Mouse (Mus musculus): Measurements from ENCODE around the gene Hist1h2ab. TPM values are rescaled to one million over a fixed set of nuclear protein-coding genes. Genes with fewer than 3 reads are reported as not detected.

The Hist1h2ab gene
- polyA plus RNA-seq, 1 experiment from 2014 or later, result 3.5 TPM

DNA sequence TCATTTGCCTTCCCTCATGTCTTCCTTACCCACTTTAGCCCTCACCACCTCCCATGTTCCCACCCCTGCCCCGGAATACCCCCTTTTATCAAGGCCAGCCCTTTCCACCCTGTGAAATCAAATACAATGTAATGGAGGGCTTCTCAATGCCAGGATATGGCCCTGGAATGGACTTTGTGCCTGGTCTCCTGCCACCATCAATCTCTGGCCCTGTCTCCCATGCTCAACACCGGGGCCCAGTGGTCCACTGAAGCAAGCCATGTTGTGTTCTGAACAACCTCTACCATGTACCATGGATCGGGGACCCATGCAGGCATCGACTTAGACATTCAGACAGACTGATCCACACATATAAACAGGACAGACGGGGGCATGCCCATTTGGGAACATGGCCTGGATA is 21.2 kb upstream of the Hist1h2ab start:
- Histone ChIP-seq H3K9ac (replicated peaks; ENCODE audit: low read depth, low read length) (no peak overlapping the region), H3K27me3 (ENCODE audit: control insufficient read depth, insufficient read depth, low read length) (no peaks in the 10 kb centered on the region), H3K9me3 (ENCODE audit: control insufficient read depth, low read length) (no peaks in the 10 kb centered on the region), H3K4me3 (ENCODE audit: low read depth, low read length) (no peak overlapping the region), H3K4me1 (ENCODE audit: control insufficient read depth, insufficient read depth, low read length) (no peaks in the 10 kb centered on the region), H3K4me2 (ENCODE audit: low read depth, low read length) (no peak overlapping the region), H3K36me3 (ENCODE audit: control insufficient read depth, insufficient read depth, low read length) (no peaks in the 10 kb centered on the region), H3K27ac (ENCODE audit: low read depth, low read length) (no peak overlapping the region)
- WGBS, result 92% methylated on average over 5 of the region's 5 CpGs
- ATAC-seq (ENCODE audit: low read depth), result no peak

DNA sequence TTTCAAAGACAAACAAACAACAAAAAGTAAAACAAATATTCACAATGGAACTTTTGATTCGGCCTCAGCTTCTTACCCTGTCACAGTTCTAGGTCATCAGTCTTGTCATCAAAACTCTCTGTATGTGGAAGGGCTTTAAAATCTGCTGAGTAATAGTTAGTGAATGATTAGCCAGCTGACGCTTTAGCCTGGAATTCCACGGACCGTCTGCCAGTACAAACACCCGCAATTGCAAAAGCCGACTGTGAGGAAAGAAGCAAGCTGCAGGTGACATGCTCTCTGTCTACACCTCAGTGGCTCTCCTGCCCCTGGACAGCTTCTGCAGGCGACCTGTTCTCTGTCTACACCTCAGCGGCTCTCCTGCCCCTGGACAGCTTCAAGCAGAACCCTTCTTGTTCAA is 20.4 kb upstream of the Hist1h2ab start:
- Histone ChIP-seq H3K4me2 (ENCODE audit: low read depth, low read length) (no peak overlapping the region), H3K36me3 (ENCODE audit: control insufficient read depth, insufficient read depth, low read length) (no peaks in the 10 kb centered on the region), H3K9ac (replicated peaks; ENCODE audit: low read depth, low read length) (no peak overlapping the region), H3K9me3 (ENCODE audit: control insufficient read depth, low read length) (no peaks in the 10 kb centered on the region), H3K27me3 (ENCODE audit: control insufficient read depth, insufficient read depth, low read length) (no peaks in the 10 kb centered on the region), H3K4me1 (ENCODE audit: control insufficient read depth, insufficient read depth, low read length) (no peaks in the 10 kb centered on the region), H3K4me3 (ENCODE audit: low read depth, low read length) (no peak overlapping the region), H3K27ac (ENCODE audit: low read depth, low read length) (no peak overlapping the region)
- 35% methylated on average over 8 of the region's 8 CpGs for whole genome bisulfite sequencing
- ATAC-seq (ENCODE audit: low read depth), result no peak

DNA sequence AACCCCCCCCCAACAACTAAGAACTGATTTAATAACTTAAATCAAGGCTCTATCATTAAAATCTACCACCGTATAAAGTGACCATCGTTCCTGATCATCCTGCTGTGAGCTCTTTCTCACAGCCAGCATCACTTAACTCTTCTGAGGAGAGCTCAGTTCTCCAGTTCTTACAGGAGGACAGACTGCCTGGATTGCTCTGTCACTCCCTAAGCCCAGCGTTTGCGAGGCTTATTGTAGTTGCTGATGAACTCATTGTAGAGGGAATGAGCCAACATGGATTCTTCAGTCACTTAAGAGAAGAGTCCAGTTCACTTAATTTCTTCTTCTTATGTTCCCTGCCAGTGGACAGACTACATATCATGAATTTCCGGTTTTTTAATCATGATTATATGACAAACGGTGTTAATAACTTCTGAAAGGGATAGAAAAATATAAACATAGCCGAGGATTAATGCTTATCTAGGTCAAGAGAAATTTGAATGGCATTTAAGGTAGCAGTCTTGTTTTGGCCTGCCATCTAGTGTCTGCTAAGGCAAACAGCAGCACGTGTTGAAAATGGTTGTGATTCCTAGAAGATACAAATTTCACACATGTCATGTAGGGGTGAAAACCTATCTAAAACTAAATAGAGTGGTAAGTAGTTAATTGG is 18.6 kb upstream of the Hist1h2ab start:
- Histone ChIP-seq H3K4me3 (ENCODE audit: low read depth, low read length) (no peak overlapping the region), H3K9me3 (ENCODE audit: control insufficient read depth, low read length) (no peaks in the 10 kb centered on the region), H3K27ac (ENCODE audit: low read depth, low read length) (no peak overlapping the region), H3K4me2 (ENCODE audit: low read depth, low read length) (no peak overlapping the region), H3K27me3 (ENCODE audit: control insufficient read depth, insufficient read depth, low read length) (no peaks in the 10 kb centered on the region), H3K36me3 (ENCODE audit: control insufficient read depth, insufficient read depth, low read length) (no peaks in the 10 kb centered on the region), H3K9ac (replicated peaks; ENCODE audit: low read depth, low read length) (no peak overlapping the region), H3K4me1 (ENCODE audit: control insufficient read depth, insufficient read depth, low read length) (no peaks in the 10 kb centered on the region)
- no peak; the same call in 1 of the 2 replicates for ATAC-seq (ENCODE audit: low read depth)
- 25% methylated on average over 8 of the region's 8 CpGs for WGBS

DNA sequence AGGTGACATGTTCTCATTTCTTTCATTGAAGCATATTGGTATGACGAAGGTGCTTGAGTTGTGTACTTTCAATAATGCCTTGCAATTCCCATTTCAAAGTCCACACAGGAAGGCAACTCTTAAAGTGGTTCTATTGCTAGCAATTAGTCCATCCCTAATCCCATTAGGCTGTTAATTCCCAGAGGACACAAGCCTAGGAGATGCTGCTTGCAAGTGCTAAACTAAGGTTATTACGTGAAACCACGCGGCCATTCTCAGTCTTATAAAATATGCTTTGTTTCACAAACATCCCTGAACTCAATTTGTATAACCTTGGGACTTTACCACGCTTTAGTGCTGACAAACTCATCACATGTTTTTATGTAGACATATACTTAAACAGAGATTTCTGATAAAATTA is 13.8 kb upstream of the Hist1h2ab start:
- no peak for ATAC-seq (ENCODE audit: low read depth)
- Histone ChIP-seq H3K27me3 (ENCODE audit: control insufficient read depth, insufficient read depth, low read length) (no peaks in the 10 kb centered on the region), H3K4me1 (ENCODE audit: control insufficient read depth, insufficient read depth, low read length) (peaks cover 8% of the 10 kb centered on the region; the same call in 1 of the 2 replicates), H3K27ac (ENCODE audit: low read depth, low read length) (no peak overlapping the region), H3K4me3 (ENCODE audit: low read depth, low read length) (no peak overlapping the region), H3K36me3 (ENCODE audit: control insufficient read depth, insufficient read depth, low read length) (no peaks in the 10 kb centered on the region), H3K9ac (replicated peaks; ENCODE audit: low read depth, low read length) (no peak overlapping the region), H3K4me2 (ENCODE audit: low read depth, low read length) (no peak overlapping the region), H3K9me3 (ENCODE audit: control insufficient read depth, low read length) (no peaks in the 10 kb centered on the region)
- 70% methylated on average over 5 of the region's 5 CpGs for WGBS

DNA sequence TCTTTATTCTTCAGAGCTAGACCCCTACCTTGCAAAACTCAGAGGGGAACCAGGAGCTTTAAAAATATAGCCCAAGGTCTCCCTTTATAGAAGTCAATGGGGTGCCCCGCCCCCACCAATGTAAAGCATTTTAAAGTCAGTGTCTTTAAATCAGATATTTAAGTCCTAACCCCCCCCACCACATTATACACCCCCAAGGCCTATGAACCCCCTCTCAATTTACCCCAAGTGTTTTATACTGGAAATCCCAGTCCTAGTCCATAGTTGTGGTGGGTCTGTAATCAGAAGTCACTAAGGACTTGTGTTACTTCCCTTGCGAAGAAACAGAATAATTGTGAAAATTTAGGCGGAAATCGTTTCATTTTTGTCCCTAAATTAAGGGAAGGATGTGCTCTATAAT is 12.9 kb upstream of the Hist1h2ab start:
- WGBS, result 25% methylated on average over 4 of the region's 4 CpGs
- peaks cover 8% of the 10 kb centered on the region; the same call in 1 of the 2 replicates for H3K4me1 ChIP-seq (ENCODE audit: control insufficient read depth, insufficient read depth, low read length)
- H3K27me3 ChIP-seq (ENCODE audit: control insufficient read depth, insufficient read depth, low read length), result no peaks in the 10 kb centered on the region
- H3K9ac ChIP-seq (replicated peaks; ENCODE audit: low read depth, low read length), result peak overlapping the region; percentile 57; the same call in 1 of the 2 replicates
- peak overlapping the region; percentile 97 for H3K4me2 ChIP-seq (ENCODE audit: low read depth, low read length)
- no peaks in the 10 kb centered on the region for H3K9me3 ChIP-seq (ENCODE audit: control insufficient read depth, low read length)
- H3K36me3 ChIP-seq (ENCODE audit: control insufficient read depth, insufficient read depth, low read length), result no peaks in the 10 kb centered on the region
- H3K4me3 ChIP-seq (ENCODE audit: low read depth, low read length), result no peak overlapping the region
- peak overlapping the region; percentile 70 for H3K27ac ChIP-seq (ENCODE audit: low read depth, low read length)
- ATAC-seq (ENCODE audit: low read depth), result no peak

GRCm38 (mm10) chr13:23738677-23739068 is 12.3 kb upstream of the Hist1h2ab start, which contains the start of gene Hist1h1c:
Hist1h1c (plus strand) TSS chr13:23738808.
- WGBS, result under 1% methylated on average over 33 of the region's 38 CpGs
- Histone ChIP-seq H3K9ac (replicated peaks; ENCODE audit: low read depth, low read length) (peak within 1 kb of the TSS; percentile 57), H3K4me3 (ENCODE audit: low read depth, low read length) (peak within 1 kb of the TSS; percentile 50), H3K27me3 (ENCODE audit: control insufficient read depth, insufficient read depth, low read length) (no peaks in the 10 kb centered on the region), H3K4me2 (ENCODE audit: low read depth, low read length) (peak within 1 kb of the TSS; percentile 97), H3K36me3 (ENCODE audit: control insufficient read depth, insufficient read depth, low read length) (no peaks in the 10 kb centered on the region), H3K9me3 (ENCODE audit: control insufficient read depth, low read length) (no peaks in the 10 kb centered on the region), H3K4me1 (ENCODE audit: control insufficient read depth, insufficient read depth, low read length) (peaks cover 8% of the 10 kb centered on the region; the same call in 1 of the 2 replicates), H3K27ac (ENCODE audit: low read depth, low read length) (peak within 1 kb of the TSS; percentile 70)
- peak; percentile 96 for ATAC-seq (ENCODE audit: low read depth)

DNA sequence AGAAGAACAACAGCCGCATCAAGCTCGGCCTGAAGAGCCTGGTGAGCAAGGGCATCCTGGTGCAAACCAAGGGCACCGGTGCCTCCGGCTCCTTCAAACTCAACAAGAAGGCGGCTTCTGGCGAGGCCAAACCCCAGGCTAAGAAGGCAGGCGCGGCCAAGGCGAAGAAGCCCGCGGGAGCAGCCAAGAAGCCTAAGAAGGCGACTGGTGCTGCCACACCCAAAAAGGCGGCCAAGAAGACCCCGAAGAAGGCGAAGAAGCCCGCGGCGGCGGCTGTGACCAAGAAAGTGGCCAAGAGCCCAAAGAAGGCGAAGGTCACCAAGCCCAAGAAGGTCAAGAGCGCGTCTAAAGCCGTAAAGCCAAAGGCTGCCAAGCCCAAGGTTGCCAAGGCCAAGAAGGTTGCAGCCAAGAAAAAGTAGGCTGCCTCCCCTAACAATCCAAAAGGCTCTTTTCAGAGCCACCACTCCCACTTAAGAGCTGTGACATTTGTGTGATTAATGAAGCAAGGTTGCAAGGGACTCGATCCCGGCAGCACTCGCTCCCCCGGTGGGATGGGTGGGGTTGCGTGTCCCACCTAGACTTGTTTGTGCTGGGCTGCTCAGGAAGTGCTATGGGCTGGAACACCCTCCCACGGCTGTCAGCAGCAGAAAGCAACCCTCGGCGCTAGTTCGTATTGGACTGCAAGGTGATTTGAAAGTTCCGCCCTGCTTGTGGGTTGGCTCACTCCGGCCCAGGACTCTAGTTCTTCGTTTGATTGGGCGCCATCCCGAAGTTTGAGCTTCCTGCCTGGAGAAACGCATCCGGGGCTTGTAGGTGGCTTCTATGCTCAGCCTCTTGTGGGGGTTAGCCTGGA is 11.6 kb upstream of the Hist1h2ab start:
- Histone ChIP-seq H3K27ac (ENCODE audit: low read depth, low read length) (peak overlapping the region; percentile 70), H3K36me3 (ENCODE audit: control insufficient read depth, insufficient read depth, low read length) (no peaks in the 10 kb centered on the region), H3K4me2 (ENCODE audit: low read depth, low read length) (peak overlapping the region; percentile 97), H3K27me3 (ENCODE audit: control insufficient read depth, insufficient read depth, low read length) (no peaks in the 10 kb centered on the region), H3K9ac (replicated peaks; ENCODE audit: low read depth, low read length) (peak overlapping the region; percentile 57), H3K9me3 (ENCODE audit: control insufficient read depth, low read length) (no peaks in the 10 kb centered on the region), H3K4me3 (ENCODE audit: low read depth, low read length) (peak overlapping the region; percentile 50), H3K4me1 (ENCODE audit: control insufficient read depth, insufficient read depth, low read length) (peaks cover 8% of the 10 kb centered on the region; the same call in 1 of the 2 replicates)
- peak; percentile 91 for ATAC-seq (ENCODE audit: low read depth)
- under 1% methylated on average over 39 of the region's 39 CpGs for WGBS

GRCm38 (mm10) chr13:23739922-23740252 is 11.0 kb upstream of the Hist1h2ab start:
- no peaks in the 10 kb centered on the region for H3K9me3 ChIP-seq (ENCODE audit: control insufficient read depth, low read length)
- H3K27me3 ChIP-seq (ENCODE audit: control insufficient read depth, insufficient read depth, low read length), result no peaks in the 10 kb centered on the region
- H3K4me3 ChIP-seq (ENCODE audit: low read depth, low read length), result peak overlapping the region; percentile 50
- peak overlapping the region; percentile 97 for H3K4me2 ChIP-seq (ENCODE audit: low read depth, low read length)
- peak overlapping the region; percentile 43; the same call in 1 of the 2 replicates for H3K9ac ChIP-seq (replicated peaks; ENCODE audit: low read depth, low read length)
- peak overlapping the region; percentile 70 for H3K27ac ChIP-seq (ENCODE audit: low read depth, low read length)
- ATAC-seq (ENCODE audit: low read depth), result no peak
- no peaks in the 10 kb centered on the region for H3K36me3 ChIP-seq (ENCODE audit: control insufficient read depth, insufficient read depth, low read length)
- H3K4me1 ChIP-seq (ENCODE audit: control insufficient read depth, insufficient read depth, low read length), result peaks cover 8% of the 10 kb centered on the region; the same call in 1 of the 2 replicates
- WGBS, result under 1% methylated on average over 14 of the region's 14 CpGs
